Mouse (Mus musculus): ENCODE data around the gene Lzic.

The Lzic gene

DNA sequence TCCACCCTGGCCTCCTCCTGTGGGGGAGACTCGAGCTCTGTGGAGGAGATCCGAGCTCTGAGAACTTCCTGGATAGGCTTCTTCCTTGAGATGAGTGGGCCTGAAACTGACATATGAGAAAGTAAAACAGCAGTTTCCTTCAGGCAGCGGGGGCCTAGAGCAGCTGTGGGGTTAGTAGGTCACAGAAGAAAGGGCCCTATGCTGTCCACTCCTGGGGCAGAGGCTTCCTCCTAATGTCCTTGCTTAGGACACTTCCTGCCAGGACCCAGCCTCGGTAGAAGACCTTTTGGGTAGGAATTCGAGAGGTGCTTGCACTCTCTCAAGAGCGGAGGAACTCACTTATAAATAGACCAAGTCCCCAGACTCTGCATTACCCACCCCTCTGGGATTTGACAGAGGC, 44.7 kb downstream of the Lzic start:
- DNase-seq = no peak

DNA sequence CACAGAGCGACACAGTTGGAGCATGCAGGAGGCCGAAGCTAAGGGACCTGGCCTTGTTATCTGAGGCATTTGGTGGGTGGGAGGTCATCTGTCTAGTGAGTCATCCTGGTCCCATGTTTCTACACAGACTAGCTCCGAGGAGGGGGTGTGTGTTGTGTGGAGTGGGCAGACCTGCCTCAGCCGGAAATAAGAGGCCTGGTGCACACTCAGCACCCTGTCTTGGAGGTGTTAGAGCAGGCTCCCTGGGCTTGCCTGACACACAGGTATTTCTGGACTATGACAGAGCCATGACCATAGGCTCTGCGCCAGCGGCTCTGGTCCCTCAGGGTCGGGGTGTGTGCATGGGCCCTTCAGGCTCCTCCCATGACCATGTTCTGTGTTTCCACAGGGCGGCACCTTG, 54.4 kb downstream of the Lzic start:
- no peak for DNase-seq

DNA sequence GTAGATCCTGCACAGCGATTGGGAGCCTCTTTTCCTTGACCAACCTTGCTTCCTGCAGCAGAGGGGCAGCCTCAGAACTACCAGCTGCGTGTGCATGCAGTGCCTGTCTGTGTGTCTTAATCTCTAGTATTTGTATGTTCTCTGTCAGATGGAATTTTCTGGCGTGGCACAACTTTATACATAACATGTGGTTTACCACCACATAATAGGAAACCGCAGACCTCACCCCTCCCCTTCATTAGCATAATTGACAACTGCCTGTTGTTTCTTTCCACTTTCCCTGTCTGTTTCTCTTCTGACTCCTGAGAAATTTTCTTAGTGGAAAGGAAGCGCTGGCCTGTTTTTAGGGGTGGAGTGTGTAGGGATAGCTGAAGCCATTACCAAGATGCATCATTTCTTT, 56.9 kb downstream of the Lzic start:
- DNase-seq = no peak

DNA sequence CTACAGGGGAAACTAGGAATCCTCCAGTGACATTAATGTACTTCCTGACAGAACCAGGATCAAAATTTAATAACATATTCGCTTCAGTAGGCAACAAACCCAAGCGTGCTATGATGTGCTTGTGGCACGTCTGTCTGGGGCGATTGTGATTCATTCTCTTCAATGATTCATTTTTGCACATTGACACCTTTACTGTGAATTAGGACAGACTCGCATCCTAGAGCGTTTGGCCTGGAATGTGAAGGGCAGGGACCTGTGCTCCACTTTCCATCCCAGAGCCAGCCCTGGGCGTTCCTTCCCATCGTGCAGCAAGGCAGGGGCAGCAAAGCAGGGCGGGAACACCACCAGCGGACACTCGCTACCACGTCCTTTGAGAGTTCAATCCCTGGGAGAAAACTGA, 57.4 kb downstream of the Lzic start:
- no peak for DNase-seq

DNA sequence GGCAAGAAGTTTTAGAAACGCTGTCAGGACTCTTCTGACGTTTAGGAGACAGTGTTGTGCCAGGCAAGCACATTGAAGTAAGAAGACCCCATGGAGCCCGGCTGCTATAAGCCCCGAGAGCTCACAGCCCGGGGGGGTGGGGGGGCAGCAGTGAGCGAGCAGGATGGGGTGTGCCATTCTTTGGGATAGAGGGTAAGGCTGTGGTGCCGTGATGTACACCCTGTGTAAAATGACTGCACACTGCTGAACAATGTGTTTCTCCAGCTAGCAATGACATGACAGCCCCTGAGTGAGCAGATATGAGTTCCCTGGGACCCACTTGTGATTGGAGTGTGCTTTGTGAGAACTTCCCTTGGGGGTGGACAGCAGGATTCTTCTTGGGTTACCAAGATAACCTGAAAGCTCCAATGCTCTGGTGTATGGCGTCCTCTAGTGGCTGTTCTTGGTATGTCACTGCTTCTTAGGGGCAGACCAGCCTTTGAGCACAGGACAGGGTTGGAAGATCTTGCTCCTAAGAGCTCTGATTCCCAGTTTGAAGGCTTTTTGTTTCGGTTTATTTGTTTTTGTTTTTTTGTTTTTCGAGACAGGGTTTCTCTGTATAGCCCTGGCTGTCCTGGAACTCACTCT, 58.0 kb downstream of the Lzic start:
- peak; percentile 85 for DNase-seq

DNA sequence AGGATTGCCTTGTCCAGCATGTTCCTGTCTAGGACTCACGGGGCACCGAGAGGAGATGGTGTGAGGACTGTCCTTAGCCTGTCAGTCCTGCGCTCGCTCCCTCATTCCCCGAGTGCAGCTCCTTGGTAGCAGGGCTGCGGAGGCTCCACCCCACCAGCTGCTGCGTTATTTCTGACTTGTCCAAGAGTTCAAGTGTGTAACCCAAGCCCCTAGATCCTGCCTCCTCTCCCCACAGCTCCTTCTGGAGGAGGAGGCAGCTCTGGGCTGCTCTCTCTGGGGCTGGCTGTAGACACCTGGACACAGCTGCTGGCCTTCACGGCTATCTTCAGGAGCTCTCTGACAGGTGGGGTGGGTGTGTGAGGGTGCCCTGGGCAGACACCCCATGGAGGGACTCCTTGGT, 59.9 kb downstream of the Lzic start:
- no peak for DNase-seq
